In genomic region chr6:144374810-144375209, GRCm38 (mm10) we compare ENCODE assay signal across 20 mouse cellular contexts.
"Had no signal": no experiment of that assay in that cellular context is flagged by ENCODE, and none has a peak within 500 bp of the region (broad histone marks: within the 10 kb centered on the region; RNA-seq: fewer than 3 reads in every experiment).

No protein-coding gene starts in this region.

- H3K4me3 ChIP-seq: lung, embryonic 15.5 days; midbrain, embryonic 10.5 days; midbrain, embryonic 12.5 days; myocyte; neural tube, embryonic 13.5 days; neural tube, embryonic 15.5 days had no signal

- H3K4me1 ChIP-seq: neural tube, embryonic 13.5 days; neural tube, embryonic 15.5 days had no signal

- H3K9ac ChIP-seq: lung, embryonic 15.5 days; midbrain, embryonic 12.5 days; neural tube, embryonic 13.5 days; neural tube, embryonic 15.5 days had no signal

- H3K36me3 ChIP-seq: lung, embryonic 15.5 days; midbrain, embryonic 10.5 days; midbrain, embryonic 12.5 days; neural tube, embryonic 13.5 days; neural tube, embryonic 15.5 days had no signal

- H3K27ac ChIP-seq: lung, embryonic 15.5 days; midbrain, embryonic 10.5 days; midbrain, embryonic 12.5 days; neural tube, embryonic 13.5 days; neural tube, embryonic 15.5 days had no signal

- H3K4me2 ChIP-seq: lung, embryonic 15.5 days; midbrain, embryonic 12.5 days; neural tube, embryonic 13.5 days; neural tube, embryonic 15.5 days had no signal

- DNase-seq: lung, adult 18-20 months; lung, postnatal 14 days; lung, postnatal 4 days; midbrain, embryonic 14.5 days; retina, postnatal 1 day; right cerebral cortex, adult 18-20 months; right cerebral cortex, postnatal 25 days; right cerebral cortex, postnatal 4 days; spleen, adult 18-20 months; thymus, adult 18-20 months; thymus, postnatal 14 days; thymus, postnatal 36 days had no signal

- H3K27me3 ChIP-seq: lung, embryonic 15.5 days; midbrain, embryonic 12.5 days had no signal

- ATAC-seq: lung, postnatal 0 days; midbrain, embryonic 16.5 days had no signal

- H3K9me3 ChIP-seq: lung, embryonic 15.5 days; midbrain, embryonic 10.5 days; midbrain, embryonic 12.5 days; neural tube, embryonic 13.5 days; neural tube, embryonic 15.5 days had no signal
